Mouse (Mus musculus) G1E (cell line): ENCODE measurements around the gene 2210011C24Rik. TPM values are rescaled to one million over a fixed set of nuclear protein-coding genes. Genes with fewer than 3 reads are reported as not detected.

Source experiments
- ATAC-seq: 2 replicates; pipeline ENCODE4 v1.8.0; 2016; ENCODE audit warnings: mild to moderate bottlenecking; ENCODE audit not compliant: insufficient number of reproducible peaks, poor library complexity, low FRiP score, severe bottlenecking; ENCODE audit errors: extremely low read depth
- DNase-seq: peaks from one replicate; pipeline ENCODE4 v3.0.0; 2012; ENCODE audit warnings: low spot score
- H3K27me3 ChIP-seq: 2 replicates; pipeline ENCODE4 v1.6.1; 2012; ENCODE audit warnings: mild to moderate bottlenecking, low read length, inconsistent platforms; ENCODE audit not compliant: insufficient read depth
- H3K36me3 ChIP-seq: replicated peaks from 2 replicates; pipeline ENCODE3; 2012; ENCODE audit warnings: mild to moderate bottlenecking, inconsistent platforms
- H3K4me1 ChIP-seq: 2 replicates; pipeline ENCODE4 v1.6.1; 2012; ENCODE audit warnings: low read depth, low read length, inconsistent platforms, mixed read lengths; ENCODE audit not compliant: insufficient read depth
- H3K4me3 ChIP-seq: 2 replicates; pipeline ENCODE4 v1.5.1; 2012; ENCODE audit warnings: low read depth, mild to moderate bottlenecking, inconsistent platforms, low read length, moderate library complexity, mixed read lengths
- H3K9me3 ChIP-seq: replicated peaks from 2 replicates; pipeline ENCODE4 v1.6.1; 2012; ENCODE audit warnings: inconsistent platforms
- CTCF ChIP-seq: IDR thresholded peaks from 2 replicates; pipeline ENCODE4 v1.5.1; 2012; ENCODE audit warnings: low read depth, low read length, inconsistent platforms, mixed read lengths
- GATA1 ChIP-seq: IDR thresholded peaks from 2 replicates; pipeline ENCODE4 v1.6.1; 2012; ENCODE audit warnings: borderline replicate concordance, low read length, inconsistent platforms, mixed read lengths
- GATA2 ChIP-seq: IDR thresholded peaks from 2 replicates; pipeline ENCODE4 v1.6.1; 2012; ENCODE audit warnings: low read depth, low read length, inconsistent platforms, borderline replicate concordance
- POLR2AphosphoS5 ChIP-seq: IDR thresholded peaks from 2 replicates; pipeline ENCODE4 v1.6.1; 2012; ENCODE audit warnings: low read depth, low read length, inconsistent platforms; ENCODE audit not compliant: insufficient replicate concordance
- TAL1 ChIP-seq: conservative IDR thresholded peaks from 2 replicates; pipeline ENCODE4 v1.6.1; 2012; ENCODE audit warnings: low read depth, low read length, inconsistent platforms, mixed read lengths
- polyA plus RNA-seq: library from polyadenylated mRNA; stranded (reverse); fragments of >175 nt; gene quantifications from 2 replicates; pipeline ENCODE4 v1.2.3, GENCODE M21; 2012
- total RNA-seq, 2 experiments: library from RNA; stranded (forward) in 1 of 2; stranded (reverse) in 1 of 2; fragments of 200-1000 nt in 1 of 2; fragments of >200 nt in 1 of 2; fragmentation: Nextera tagmentation in 1 of 2; gene quantifications; 2 replicates each; pipeline ENCODE4 v1.2.3; 2014 to 2017

The 2210011C24Rik gene
- total and polyA plus RNA-seq, 3 experiments = not detected

DNA sequence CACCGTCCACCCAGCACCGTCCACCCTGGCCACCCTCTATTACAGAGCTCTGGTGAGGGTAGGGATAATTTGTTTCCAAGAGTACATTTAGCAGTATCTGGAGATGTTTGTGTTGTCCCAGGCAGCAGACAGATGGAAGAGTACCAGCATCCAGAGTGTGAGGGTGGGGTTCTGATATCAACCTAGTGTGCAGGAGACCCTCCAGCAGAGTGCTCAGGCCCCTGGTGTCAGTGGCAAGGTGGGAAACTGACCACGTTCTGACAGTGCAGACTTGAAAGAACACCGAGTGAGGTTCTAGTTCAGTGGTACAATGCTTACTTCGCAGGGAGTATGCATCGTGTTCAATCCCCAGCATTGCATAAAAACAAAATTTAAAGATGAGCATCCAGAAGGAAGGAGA is 40.3 kb downstream of the 2210011C24Rik start:
- DNase-seq = no peak
- TF ChIP-seq GATA1 = no peak
- no peak for TF ChIP-seq POLR2AphosphoS5
- no peak for TF ChIP-seq TAL1
- TF ChIP-seq CTCF = no peak
- no peak for TF ChIP-seq GATA2
- Histone ChIP-seq H3K4me1 (peaks cover 36% of the 10 kb centered on the region), H3K4me3 (peak overlapping the region; percentile 98; the same call in 1 of the 2 replicates), H3K9me3 (no peaks in the 10 kb centered on the region), H3K36me3 (peaks cover 71% of the 10 kb centered on the region), H3K27me3 (no peaks in the 10 kb centered on the region)
- ATAC-seq = no peak

DNA sequence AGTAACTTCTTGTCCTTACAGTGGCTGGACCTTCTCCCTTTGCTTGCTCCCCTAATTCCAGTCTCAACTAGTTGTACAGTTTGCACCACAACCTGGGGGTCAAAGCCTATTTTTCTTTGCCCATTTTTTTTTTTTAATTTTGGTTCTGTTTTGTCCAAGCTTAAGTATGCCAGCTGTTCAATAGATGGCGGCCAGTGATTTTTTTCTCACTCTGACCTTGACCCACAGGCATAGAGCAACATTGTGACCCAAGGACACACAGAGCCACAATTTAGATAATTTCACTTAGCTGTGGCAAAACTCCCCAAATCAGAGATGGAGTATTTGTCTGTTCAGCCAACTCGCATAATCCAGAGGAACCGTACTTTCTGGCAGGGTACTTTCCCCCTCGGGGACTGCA is 40.9 kb downstream of the 2210011C24Rik start:
- no peak overlapping the region for H3K4me3 ChIP-seq
- no peak for ATAC-seq
- H3K9me3 ChIP-seq = no peaks in the 10 kb centered on the region
- H3K27me3 ChIP-seq = no peaks in the 10 kb centered on the region
- peaks cover 35% of the 10 kb centered on the region for H3K4me1 ChIP-seq
- H3K36me3 ChIP-seq = peaks cover 70% of the 10 kb centered on the region
- no peak for DNase-seq
- TF ChIP-seq POLR2AphosphoS5 (no peak), GATA2 (no peak), GATA1 (no peak), TAL1 (no peak)

DNA sequence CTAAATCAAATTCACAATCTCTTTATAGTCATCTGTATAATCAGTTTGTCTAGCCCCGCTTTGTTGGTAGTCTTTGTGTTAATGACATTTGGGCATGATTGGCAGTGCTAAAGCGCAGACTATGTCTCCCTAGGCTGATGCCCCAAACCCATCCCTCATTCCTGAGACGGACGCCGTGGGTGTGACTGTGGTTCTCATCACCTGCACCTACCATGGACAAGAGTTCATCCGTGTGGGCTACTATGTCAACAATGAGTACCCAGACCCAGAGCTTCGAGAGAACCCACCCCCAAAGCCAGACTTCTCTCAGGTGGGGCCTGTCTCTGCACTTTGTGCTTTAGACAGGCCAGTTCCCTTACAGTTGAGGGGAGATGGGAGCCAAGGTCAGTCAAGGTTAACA is 44.3 kb downstream of the 2210011C24Rik start:
- DNase-seq = no peak
- H3K27me3 ChIP-seq = no peaks in the 10 kb centered on the region
- ATAC-seq = no peak
- H3K36me3 ChIP-seq = peaks cover 88% of the 10 kb centered on the region
- TF ChIP-seq POLR2AphosphoS5 (no peak), CTCF (no peak), GATA2 (no peak), TAL1 (no peak), GATA1 (no peak)
- H3K9me3 ChIP-seq = no peaks in the 10 kb centered on the region
- peaks cover 16% of the 10 kb centered on the region for H3K4me1 ChIP-seq
- no peak overlapping the region for H3K4me3 ChIP-seq

DNA sequence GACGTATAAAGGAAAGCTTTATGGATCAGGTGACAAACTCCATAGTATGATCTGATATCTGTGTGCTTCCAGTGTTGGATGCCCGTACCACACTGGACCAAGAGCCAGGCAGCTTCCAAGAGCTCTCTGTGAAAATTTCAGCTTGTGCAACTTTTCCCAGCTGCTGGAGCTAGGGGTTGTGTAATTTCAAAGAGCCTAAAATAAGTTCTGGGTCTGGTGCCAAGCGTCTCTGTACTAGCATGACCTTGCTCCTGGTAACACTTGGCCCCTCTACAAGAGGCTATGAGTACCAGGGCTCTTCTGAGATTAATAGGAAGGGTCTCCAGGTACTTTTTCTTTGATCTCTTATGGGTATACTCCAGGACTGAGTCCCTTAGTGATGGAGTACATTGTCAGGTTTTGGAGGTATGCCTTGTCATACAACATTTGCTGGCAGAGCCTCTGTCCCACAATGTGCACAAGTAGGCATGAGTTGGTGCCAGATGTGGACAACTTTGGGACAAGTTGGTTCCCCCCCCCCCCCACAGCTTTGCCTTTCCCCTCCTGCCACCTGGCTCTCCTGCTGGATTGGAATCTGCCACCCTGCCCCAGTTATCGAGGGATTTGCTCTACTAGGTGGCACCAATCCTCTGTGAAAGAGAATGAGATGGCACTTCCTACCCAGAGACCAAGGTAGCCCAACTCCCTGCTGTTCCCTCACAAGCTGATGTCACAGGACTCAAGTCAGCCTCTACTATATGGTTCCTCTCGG is 47.8 kb downstream of the 2210011C24Rik start:
- H3K4me1 ChIP-seq = peaks cover 4% of the 10 kb centered on the region; the same call in 1 of the 2 replicates
- no peaks in the 10 kb centered on the region for H3K27me3 ChIP-seq
- no peaks in the 10 kb centered on the region for H3K9me3 ChIP-seq
- no peak for ATAC-seq
- H3K4me3 ChIP-seq = no peak overlapping the region
- peaks cover 91% of the 10 kb centered on the region for H3K36me3 ChIP-seq
- TF ChIP-seq GATA1 (no peak), GATA2 (no peak)
- DNase-seq = no peak

Other genes with a start within 250 kb of the 2210011C24Rik start
- 31.2 and 35.2 TPM in 2 replicates for gene Adgrl1, start 112.1 kb downstream of the 2210011C24Rik start, total RNA-seq (2014; fragmentation: Nextera tagmentation)
- gene Adgrl1, start 112.1 kb downstream of the 2210011C24Rik start, total RNA-seq (2017) = 9.1 and 11.3 TPM in 2 replicates
- gene Adgrl1, start 112.1 kb downstream of the 2210011C24Rik start, polyA plus RNA-seq = 18.5 and 20.7 TPM in 2 replicates
- gene Gm10644, start 57.0 kb downstream of the 2210011C24Rik start, total RNA-seq (2014; fragmentation: Nextera tagmentation) = 0.83 and 1.7 TPM in 2 replicates
- 0.81 and 0.82 TPM in 2 replicates for gene Gm10644, start 57.0 kb downstream of the 2210011C24Rik start, total RNA-seq (2017)
- gene Gm10644, start 57.0 kb downstream of the 2210011C24Rik start, polyA plus RNA-seq = 0.10 and 0.16 TPM in 2 replicates
- 87.4 and 120 TPM in 2 replicates for gene Asf1b, start 56.7 kb downstream of the 2210011C24Rik start, total RNA-seq (2014; fragmentation: Nextera tagmentation)
- 88.6 and 104 TPM in 2 replicates for gene Asf1b, start 56.7 kb downstream of the 2210011C24Rik start, total RNA-seq (2017)
- gene Asf1b, start 56.7 kb downstream of the 2210011C24Rik start, polyA plus RNA-seq = 288 and 383 TPM in 2 replicates
- gene Prkaca, start 39.2 kb downstream of the 2210011C24Rik start, total RNA-seq (2014; fragmentation: Nextera tagmentation) = 88.6 and 99.3 TPM in 2 replicates
- 32.2 and 34.4 TPM in 2 replicates for gene Prkaca, start 39.2 kb downstream of the 2210011C24Rik start, total RNA-seq (2017)
- 46.6 and 46.9 TPM in 2 replicates for gene Prkaca, start 39.2 kb downstream of the 2210011C24Rik start, polyA plus RNA-seq
- gene Samd1, start 14.5 kb downstream of the 2210011C24Rik start, total RNA-seq (2014; fragmentation: Nextera tagmentation) = 88.0 and 93.8 TPM in 2 replicates
- 64.1 and 80.8 TPM in 2 replicates for gene Samd1, start 14.5 kb downstream of the 2210011C24Rik start, total RNA-seq (2017)
- 246 and 262 TPM in 2 replicates for gene Samd1, start 14.5 kb downstream of the 2210011C24Rik start, polyA plus RNA-seq
- gene 1700067K01Rik, start 10.7 kb downstream of the 2210011C24Rik start, total RNA-seq (2014; fragmentation: Nextera tagmentation) = 0.78 TPM in 1 of 2 replicates, not detected in the other
- 0.35 and 0.82 TPM in 2 replicates for gene 1700067K01Rik, start 10.7 kb downstream of the 2210011C24Rik start, total RNA-seq (2017)
- gene 1700067K01Rik, start 10.7 kb downstream of the 2210011C24Rik start, polyA plus RNA-seq = 0.92 and 1.2 TPM in 2 replicates
- gene Palm3, start 9.3 kb upstream of the 2210011C24Rik start, total RNA-seq (2014; fragmentation: Nextera tagmentation) = not detected in 2 replicates
- gene Palm3, start 9.3 kb upstream of the 2210011C24Rik start, total RNA-seq (2017) = 0.06 TPM in 1 of 2 replicates, not detected in the other
- gene Palm3, start 9.3 kb upstream of the 2210011C24Rik start, polyA plus RNA-seq = 0.12 and 0.15 TPM in 2 replicates
- gene Il27ra, start 30.4 kb upstream of the 2210011C24Rik start, total RNA-seq (2014; fragmentation: Nextera tagmentation) = not detected in 2 replicates
- gene Il27ra, start 30.4 kb upstream of the 2210011C24Rik start, total RNA-seq (2017) = not detected in 2 replicates
- not detected in 2 replicates for gene Il27ra, start 30.4 kb upstream of the 2210011C24Rik start, polyA plus RNA-seq
- not detected in 2 replicates for gene Rln3, start 32.8 kb upstream of the 2210011C24Rik start, total RNA-seq (2014; fragmentation: Nextera tagmentation)
- gene Rln3, start 32.8 kb upstream of the 2210011C24Rik start, total RNA-seq (2017) = not detected in 2 replicates
- gene Rln3, start 32.8 kb upstream of the 2210011C24Rik start, polyA plus RNA-seq = not detected in 2 replicates
- 1.1 and 2.0 TPM in 2 replicates for gene Gm10643, start 53.0 kb upstream of the 2210011C24Rik start, total RNA-seq (2014; fragmentation: Nextera tagmentation)
- gene Gm10643, start 53.0 kb upstream of the 2210011C24Rik start, total RNA-seq (2017) = 1.3 and 1.6 TPM in 2 replicates
- gene Gm10643, start 53.0 kb upstream of the 2210011C24Rik start, polyA plus RNA-seq = 0.05 and 0.09 TPM in 2 replicates
- 12.0 and 14.3 TPM in 2 replicates for gene Rfx1, start 54.7 kb upstream of the 2210011C24Rik start, total RNA-seq (2014; fragmentation: Nextera tagmentation)
- gene Rfx1, start 54.7 kb upstream of the 2210011C24Rik start, total RNA-seq (2017) = 2.4 and 2.9 TPM in 2 replicates
- 41.4 and 44.5 TPM in 2 replicates for gene Rfx1, start 54.7 kb upstream of the 2210011C24Rik start, polyA plus RNA-seq
- gene Dcaf15, start 92.6 kb upstream of the 2210011C24Rik start, total RNA-seq (2014; fragmentation: Nextera tagmentation) = 15.7 and 16.3 TPM in 2 replicates
- gene Dcaf15, start 92.6 kb upstream of the 2210011C24Rik start, total RNA-seq (2017) = 16.4 and 20.2 TPM in 2 replicates
- 51.8 and 68.1 TPM in 2 replicates for gene Dcaf15, start 92.6 kb upstream of the 2210011C24Rik start, polyA plus RNA-seq
- not detected in 2 replicates for gene Podnl1, start 113.8 kb upstream of the 2210011C24Rik start, total RNA-seq (2014; fragmentation: Nextera tagmentation)
- gene Podnl1, start 113.8 kb upstream of the 2210011C24Rik start, total RNA-seq (2017) = 0.06 TPM in 1 of 2 replicates, not detected in the other
- 0.05 and 0.06 TPM in 2 replicates for gene Podnl1, start 113.8 kb upstream of the 2210011C24Rik start, polyA plus RNA-seq
- 7.9 and 9.6 TPM in 2 replicates for gene Cc2d1a, start 135.8 kb upstream of the 2210011C24Rik start, total RNA-seq (2014; fragmentation: Nextera tagmentation)
- 4.8 and 5.1 TPM in 2 replicates for gene Cc2d1a, start 135.8 kb upstream of the 2210011C24Rik start, total RNA-seq (2017)
- gene Cc2d1a, start 135.8 kb upstream of the 2210011C24Rik start, polyA plus RNA-seq = 21.3 and 25.5 TPM in 2 replicates
- 0.34 TPM in 1 of 2 replicates, not detected in the other for gene 4930432K21Rik, start 135.9 kb upstream of the 2210011C24Rik start, total RNA-seq (2014; fragmentation: Nextera tagmentation)
- gene 4930432K21Rik, start 135.9 kb upstream of the 2210011C24Rik start, total RNA-seq (2017) = 0.55 and 0.58 TPM in 2 replicates
- 0.08 and 0.11 TPM in 2 replicates for gene 4930432K21Rik, start 135.9 kb upstream of the 2210011C24Rik start, polyA plus RNA-seq
- not detected in 2 replicates for gene Nanos3, start 173.0 kb upstream of the 2210011C24Rik start, total RNA-seq (2014; fragmentation: Nextera tagmentation)
- gene Nanos3, start 173.0 kb upstream of the 2210011C24Rik start, total RNA-seq (2017) = not detected in 2 replicates
- gene Nanos3, start 173.0 kb upstream of the 2210011C24Rik start, polyA plus RNA-seq = 0.19 TPM in 1 of 2 replicates, not detected in the other
- 8.5 and 9.7 TPM in 2 replicates for gene Zswim4, start 224.9 kb upstream of the 2210011C24Rik start, total RNA-seq (2014; fragmentation: Nextera tagmentation)
- gene Zswim4, start 224.9 kb upstream of the 2210011C24Rik start, total RNA-seq (2017) = 5.7 and 7.3 TPM in 2 replicates
- 14.6 and 19.0 TPM in 2 replicates for gene Zswim4, start 224.9 kb upstream of the 2210011C24Rik start, polyA plus RNA-seq
- gene D8Ertd738e, start 237.5 kb upstream of the 2210011C24Rik start, total RNA-seq (2014; fragmentation: Nextera tagmentation) = 106 and 132 TPM in 2 replicates
- 197 and 232 TPM in 2 replicates for gene D8Ertd738e, start 237.5 kb upstream of the 2210011C24Rik start, total RNA-seq (2017)
- 257 and 291 TPM in 2 replicates for gene D8Ertd738e, start 237.5 kb upstream of the 2210011C24Rik start, polyA plus RNA-seq
- 14.1 and 20.1 TPM in 2 replicates for gene Mri1, start 245.2 kb upstream of the 2210011C24Rik start, total RNA-seq (2014; fragmentation: Nextera tagmentation)
- 7.0 and 13.2 TPM in 2 replicates for gene Mri1, start 245.2 kb upstream of the 2210011C24Rik start, total RNA-seq (2017)
- 58.7 and 87.4 TPM in 2 replicates for gene Mri1, start 245.2 kb upstream of the 2210011C24Rik start, polyA plus RNA-seq